Mouse (Mus musculus): ENCODE data around the gene Dnajb13. TPM values are rescaled to one million over a fixed set of nuclear protein-coding genes. Genes with fewer than 3 reads are reported as not detected.

The Dnajb13 gene
- total and polyA plus RNA-seq, 2 experiments from 2014 or later, result 3.4 to 7.0 TPM

- ATAC-seq (no peak), DNase-seq (no peak)
- H3K9ac ChIP-seq, result no peak overlapping the region
- no peaks in the 10 kb centered on the region for H3K36me3 ChIP-seq (ENCODE audit: insufficient read depth)
- H3K4me1 ChIP-seq (ENCODE audit: insufficient read depth), result no peaks in the 10 kb centered on the region
- no peak overlapping the region for H3K27ac ChIP-seq (ENCODE audit: low read depth, low read length)
- no peaks in the 10 kb centered on the region for H3K27me3 ChIP-seq (ENCODE audit: insufficient read depth, low read length)
- H3K9me3 ChIP-seq (ENCODE audit: low read length), result no peaks in the 10 kb centered on the region
- no peak for TF ChIP-seq CTCF (IDR thresholded peaks at IDR 0.05; ENCODE audit: low read depth)
- no peak overlapping the region for H3K4me3 ChIP-seq (ENCODE audit: low read depth, low read length)
- no peak overlapping the region for H3K4me2 ChIP-seq (ENCODE audit: low read depth)
- WGBS, result 62% methylated on average over 2 of the region's 2 CpGs
Observed at GRCm38 (mm10) chr7:100501844-100502373, 12.9 kb downstream of the Dnajb13 start.

DNA sequence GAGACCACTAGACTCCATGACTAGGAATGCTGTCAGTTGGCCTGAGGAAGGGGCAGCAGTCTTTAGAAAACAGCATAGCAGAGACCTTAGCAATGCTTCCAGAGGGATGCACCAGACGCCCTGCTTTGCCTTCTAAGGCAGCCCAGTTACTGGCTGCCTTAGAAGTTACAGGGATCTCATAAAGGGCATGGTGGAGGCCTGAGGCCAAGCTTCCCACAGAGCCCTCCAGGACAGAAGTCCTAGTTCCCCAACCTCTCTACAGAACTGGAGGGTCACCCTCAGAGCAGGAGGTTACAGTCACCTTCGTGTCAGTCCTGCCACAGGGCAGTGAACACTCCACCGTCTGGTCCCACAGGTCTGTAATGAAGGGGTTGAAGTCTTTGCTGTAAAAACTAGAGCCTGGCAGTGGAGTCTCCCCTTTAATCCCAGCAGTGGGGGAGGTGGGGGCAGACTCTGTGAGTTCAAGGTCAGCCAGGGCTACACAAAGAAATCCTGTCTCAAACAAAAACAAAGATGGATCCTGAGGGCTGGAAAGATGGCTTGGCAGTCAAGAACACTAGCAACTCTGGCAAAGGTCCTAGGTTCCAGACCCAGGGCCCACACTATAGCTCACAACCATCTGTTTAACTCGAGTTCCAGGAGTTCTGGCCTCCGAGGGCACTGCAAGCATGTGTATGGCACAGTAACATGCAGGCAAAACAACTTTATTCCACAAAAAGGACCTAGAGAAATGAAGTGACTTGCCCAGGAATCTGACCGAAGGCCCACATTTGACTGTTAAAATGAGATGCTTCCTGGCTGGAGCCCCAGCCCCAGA, 13.5 kb downstream of the Dnajb13 start:
- H3K27ac ChIP-seq (ENCODE audit: low read depth, low read length), result no peak overlapping the region
- DNase-seq (no peak), ATAC-seq (no peak)
- H3K9me3 ChIP-seq (ENCODE audit: low read length), result no peaks in the 10 kb centered on the region
- WGBS, result 66% methylated on average over 6 of the region's 6 CpGs
- no peak overlapping the region for H3K4me2 ChIP-seq (ENCODE audit: low read depth)
- 0 out of 2 replicates have a peak, but pooled peaks cover 2% of the 10 kb centered on the region for H3K4me1 ChIP-seq (ENCODE audit: insufficient read depth)
- no peaks in the 10 kb centered on the region for H3K36me3 ChIP-seq (ENCODE audit: insufficient read depth)
- H3K9ac ChIP-seq, result no peak overlapping the region
- no peaks in the 10 kb centered on the region for H3K27me3 ChIP-seq (ENCODE audit: insufficient read depth, low read length)
- TF ChIP-seq CTCF (IDR thresholded peaks at IDR 0.05; ENCODE audit: low read depth), result no peak
- H3K4me3 ChIP-seq (ENCODE audit: low read depth, low read length), result no peak overlapping the region

GRCm38 (mm10) chr7:100500276-100500977, 14.3 kb downstream of the Dnajb13 start:
- H3K4me2 ChIP-seq (ENCODE audit: low read depth), result no peak overlapping the region
- ATAC-seq (no peak), DNase-seq (no peak)
- 78% methylated on average over 16 of the region's 16 CpGs for WGBS
- no peaks in the 10 kb centered on the region for H3K36me3 ChIP-seq (ENCODE audit: insufficient read depth)
- no peak overlapping the region for H3K27ac ChIP-seq (ENCODE audit: low read depth, low read length)
- no peak overlapping the region for H3K9ac ChIP-seq
- no peak for TF ChIP-seq CTCF (IDR thresholded peaks at IDR 0.05; ENCODE audit: low read depth)
- H3K4me3 ChIP-seq (ENCODE audit: low read depth, low read length), result no peak overlapping the region
- H3K9me3 ChIP-seq (ENCODE audit: low read length), result no peaks in the 10 kb centered on the region
- H3K4me1 ChIP-seq (ENCODE audit: insufficient read depth), result 0 out of 2 replicates have a peak, but pooled peaks cover 6% of the 10 kb centered on the region
- H3K27me3 ChIP-seq (ENCODE audit: insufficient read depth, low read length), result no peaks in the 10 kb centered on the region

DNA sequence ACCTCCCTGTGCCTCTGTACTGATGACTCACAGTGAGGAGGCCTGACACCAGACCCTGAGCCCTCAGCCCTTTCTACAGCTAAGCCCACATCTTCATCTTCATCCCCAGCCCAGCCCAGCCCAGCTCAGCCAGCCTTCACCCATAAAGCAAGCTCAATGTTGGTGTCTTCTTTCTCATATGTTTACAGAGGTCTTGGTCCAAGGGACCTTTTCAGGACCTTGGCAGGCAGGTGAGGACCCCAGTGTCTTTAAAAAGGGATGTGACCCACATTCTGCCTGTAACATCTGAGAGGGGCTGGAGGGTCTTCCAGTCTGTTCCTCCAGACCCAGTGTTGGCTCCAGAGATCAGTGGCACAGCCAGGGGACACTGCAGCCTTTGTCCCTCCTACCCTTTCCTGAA, 15.3 kb downstream of the Dnajb13 start:
- Histone ChIP-seq H3K9me3 (ENCODE audit: low read length) (no peaks in the 10 kb centered on the region), H3K36me3 (ENCODE audit: insufficient read depth) (no peaks in the 10 kb centered on the region), H3K9ac (no peak overlapping the region), H3K27ac (ENCODE audit: low read depth, low read length) (no peak overlapping the region), H3K27me3 (ENCODE audit: insufficient read depth, low read length) (no peaks in the 10 kb centered on the region), H3K4me3 (ENCODE audit: low read depth, low read length) (no peak overlapping the region), H3K4me1 (ENCODE audit: insufficient read depth) (0 out of 2 replicates have a peak, but pooled peaks cover 6% of the 10 kb centered on the region), H3K4me2 (ENCODE audit: low read depth) (no peak overlapping the region)
- ATAC-seq, result no peak
- TF ChIP-seq CTCF (IDR thresholded peaks at IDR 0.05; ENCODE audit: low read depth), result no peak
- no peak for DNase-seq

GRCm38 (mm10) chr7:100497982-100498381, 16.8 kb downstream of the Dnajb13 start:
- no peaks in the 10 kb centered on the region for H3K27me3 ChIP-seq (ENCODE audit: insufficient read depth, low read length)
- peaks cover 15% of the 10 kb centered on the region for H3K4me1 ChIP-seq (ENCODE audit: insufficient read depth)
- H3K9me3 ChIP-seq (ENCODE audit: low read length), result no peaks in the 10 kb centered on the region
- no peak for ATAC-seq
- H3K4me3 ChIP-seq (ENCODE audit: low read depth, low read length), result no peak overlapping the region
- H3K27ac ChIP-seq (ENCODE audit: low read depth, low read length), result no peak overlapping the region
- 93% methylated on average over 13 of the region's 13 CpGs for WGBS
- H3K36me3 ChIP-seq (ENCODE audit: insufficient read depth), result no peaks in the 10 kb centered on the region
- H3K9ac ChIP-seq, result no peak overlapping the region
- TF ChIP-seq CTCF (IDR thresholded peaks at IDR 0.05; ENCODE audit: low read depth), result no peak
- DNase-seq, result no peak
- no peak overlapping the region for H3K4me2 ChIP-seq (ENCODE audit: low read depth)

DNA sequence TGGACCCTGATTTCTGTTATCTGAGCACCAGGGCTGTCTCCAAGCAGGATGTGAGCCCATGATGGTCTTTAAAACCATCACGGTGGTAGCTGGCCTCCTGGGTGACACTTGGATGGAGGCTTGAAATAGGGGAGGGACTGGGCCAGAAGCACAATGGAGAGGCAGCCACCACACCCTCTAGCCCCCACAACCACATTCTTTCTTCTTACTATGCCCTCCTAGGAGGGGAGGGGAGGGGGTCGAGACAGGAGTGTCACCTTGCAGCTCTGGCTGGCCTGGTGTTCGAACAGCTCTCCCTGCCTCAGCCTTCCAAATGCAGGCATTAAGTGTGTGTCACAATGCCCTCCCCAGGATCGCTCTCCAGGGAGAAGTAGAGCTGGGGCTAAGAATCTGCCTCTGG, 17.4 kb downstream of the Dnajb13 start:
- Histone ChIP-seq H3K36me3 (ENCODE audit: insufficient read depth) (no peaks in the 10 kb centered on the region), H3K27me3 (ENCODE audit: insufficient read depth, low read length) (no peaks in the 10 kb centered on the region), H3K4me3 (ENCODE audit: low read depth, low read length) (no peak overlapping the region), H3K9ac (no peak overlapping the region), H3K9me3 (ENCODE audit: low read length) (no peaks in the 10 kb centered on the region), H3K27ac (ENCODE audit: low read depth, low read length) (no peak overlapping the region), H3K4me2 (ENCODE audit: low read depth) (no peak overlapping the region), H3K4me1 (ENCODE audit: insufficient read depth) (peaks cover 20% of the 10 kb centered on the region)
- ATAC-seq (no peak), DNase-seq (no peak)
- WGBS, result 84% methylated on average over 4 of the region's 4 CpGs
- no peak for TF ChIP-seq CTCF (IDR thresholded peaks at IDR 0.05; ENCODE audit: low read depth)

- Histone ChIP-seq H3K27ac (ENCODE audit: low read depth, low read length) (no peak overlapping the region), H3K9ac (no peak overlapping the region), H3K4me3 (ENCODE audit: low read depth, low read length) (no peak overlapping the region), H3K4me1 (ENCODE audit: insufficient read depth) (peaks cover 20% of the 10 kb centered on the region), H3K9me3 (ENCODE audit: low read length) (no peaks in the 10 kb centered on the region), H3K4me2 (ENCODE audit: low read depth) (0 out of 2 replicates have a peak overlapping the region, but pooled peaks have one; percentile 8), H3K36me3 (ENCODE audit: insufficient read depth) (no peaks in the 10 kb centered on the region), H3K27me3 (ENCODE audit: insufficient read depth, low read length) (no peaks in the 10 kb centered on the region)
- WGBS, result 98% methylated on average over 9 of the region's 9 CpGs
- no peak for ATAC-seq
- TF ChIP-seq CTCF (IDR thresholded peaks at IDR 0.05; ENCODE audit: low read depth), result no peak
- DNase-seq, result no peak
Observed at GRCm38 (mm10) chr7:100496791-100497190, 18.0 kb downstream of the Dnajb13 start.

Data from forebrain, postnatal 0 days (tissue).